10 mouse cellular contexts compared by ENCODE assay signal in genomic region chr13:63337239-63337960, GRCm38 (mm10).
DNase-seq lines count a peak whose midpoint lies in the region; ATAC-seq and TF ChIP-seq lines count a peak whose summit lies in the region.
"Had no signal": no experiment of that assay in that cellular context is flagged by ENCODE, and none has a peak within 500 bp of the region (broad histone marks: within the 10 kb centered on the region; RNA-seq: fewer than 3 reads in every experiment).

No protein-coding gene starts in this region.

- H3K27ac ChIP-seq in forebrain, embryonic 13.5 days: no peak overlapping the region
- no peak overlapping the region for H3K27ac ChIP-seq in forebrain, embryonic 11.5 days (ENCODE audit: low read depth, low read length)
- no peak overlapping the region for H3K27ac ChIP-seq in forebrain, postnatal 0 days (ENCODE audit: low read depth, low read length)
- H3K27ac ChIP-seq in midbrain, embryonic 14.5 days (replicated peaks; ENCODE audit: low read depth, low read length): no peak overlapping the region
- H3K27ac ChIP-seq: heart, embryonic 15.5 days had no signal

- no peak for TF ChIP-seq CTCF in forebrain, postnatal 0 days (IDR thresholded peaks at IDR 0.05; ENCODE audit: low read depth)

- ATAC-seq in forebrain, embryonic 13.5 days: peak; percentile 28; the same call in 1 of the 2 replicates
- no peak for ATAC-seq in forebrain, embryonic 11.5 days (replicated peaks; ENCODE audit: low FRiP score)
- ATAC-seq in forebrain, postnatal 0 days: peak; percentile 40; the same call in 1 of the 2 replicates
- ATAC-seq in midbrain, embryonic 14.5 days (ENCODE audit: low FRiP score, low TSS enrichment): no peak
- no peak for ATAC-seq in erythroid progenitor cell, adult 5-6 weeks (replicated peaks; ENCODE audit: low FRiP score, poor library complexity, severe bottlenecking)

- H3K4me2 ChIP-seq in forebrain, embryonic 13.5 days: no peak overlapping the region
- no peak overlapping the region for H3K4me2 ChIP-seq in forebrain, embryonic 11.5 days (ENCODE audit: low read depth, low read length, severe bottlenecking)
- no peak overlapping the region for H3K4me2 ChIP-seq in forebrain, postnatal 0 days (ENCODE audit: low read depth)
- H3K4me2 ChIP-seq in midbrain, embryonic 14.5 days (ENCODE audit: low read length): no peak overlapping the region
- H3K4me2 ChIP-seq: heart, embryonic 15.5 days had no signal

- WGBS in forebrain, embryonic 13.5 days: 43% methylated on average over 8 of the region's 8 CpGs
- WGBS in forebrain, embryonic 11.5 days: 53% methylated on average over 8 of the region's 8 CpGs
- WGBS in forebrain, postnatal 0 days: 46% methylated on average over 8 of the region's 8 CpGs
- 48% methylated on average over 8 of the region's 8 CpGs for WGBS in midbrain, embryonic 14.5 days

- H3K4me3 ChIP-seq in forebrain, embryonic 13.5 days: no peak overlapping the region
- H3K4me3 ChIP-seq in forebrain, embryonic 11.5 days (ENCODE audit: low read depth, low read length): no peak overlapping the region
- no peak overlapping the region for H3K4me3 ChIP-seq in forebrain, postnatal 0 days (ENCODE audit: low read depth, low read length)
- no peak overlapping the region for H3K4me3 ChIP-seq in midbrain, embryonic 14.5 days (replicated peaks; ENCODE audit: low read depth, low read length)
- H3K4me3 ChIP-seq: heart, embryonic 15.5 days had no signal

- H3K9me3 ChIP-seq in forebrain, embryonic 13.5 days (replicated peaks): no peaks in the 10 kb centered on the region
- no peaks in the 10 kb centered on the region for H3K9me3 ChIP-seq in forebrain, embryonic 11.5 days (ENCODE audit: control insufficient read depth, low read length)
- H3K9me3 ChIP-seq in forebrain, postnatal 0 days (ENCODE audit: low read length): no peaks in the 10 kb centered on the region
- no peaks in the 10 kb centered on the region for H3K9me3 ChIP-seq in midbrain, embryonic 14.5 days (ENCODE audit: control insufficient read depth, low read length)
- H3K9me3 ChIP-seq: heart, embryonic 15.5 days had no signal

- H3K27me3 ChIP-seq in forebrain, embryonic 13.5 days: no peaks in the 10 kb centered on the region
- no peaks in the 10 kb centered on the region; the same call in 1 of the 2 replicates for H3K27me3 ChIP-seq in forebrain, embryonic 11.5 days (ENCODE audit: control insufficient read depth, insufficient read depth, low read length)
- no peaks in the 10 kb centered on the region for H3K27me3 ChIP-seq in forebrain, postnatal 0 days (ENCODE audit: insufficient read depth, low read length)
- H3K27me3 ChIP-seq in midbrain, embryonic 14.5 days (ENCODE audit: control insufficient read depth, insufficient read depth, low read length): no peaks in the 10 kb centered on the region
- H3K27me3 ChIP-seq: heart, embryonic 15.5 days had no signal

- peaks cover 23% of the 10 kb centered on the region for H3K4me1 ChIP-seq in forebrain, embryonic 13.5 days
- H3K4me1 ChIP-seq in forebrain, embryonic 11.5 days (replicated peaks; ENCODE audit: control insufficient read depth, insufficient read depth, low read length): peaks cover 8% of the 10 kb centered on the region; the same call in 1 of the 2 replicates
- no peaks in the 10 kb centered on the region for H3K4me1 ChIP-seq in forebrain, postnatal 0 days (ENCODE audit: insufficient read depth)
- no peaks in the 10 kb centered on the region for H3K4me1 ChIP-seq in midbrain, embryonic 14.5 days (ENCODE audit: control insufficient read depth, insufficient read depth, low read length)
- H3K4me1 ChIP-seq: heart, embryonic 15.5 days had no signal

- DNase-seq in forebrain, embryonic 11.5 days (ENCODE audit: low spot score): no peak
- DNase-seq in MN1 (ENCODE audit: low spot score): peak; percentile 95
- DNase-seq in forebrain, postnatal 0 days: no peak
- DNase-seq in midbrain, embryonic 14.5 days: peak; percentile 27
- DNase-seq in T-cell, adult 2 months (ENCODE audit: low spot score): no peak
- no peak for DNase-seq in layer of hippocampus, adult 9-10 months (ENCODE audit: low spot score)
- DNase-seq: cerebellum, adult 9-11 months had no signal

- no peaks in the 10 kb centered on the region for H3K36me3 ChIP-seq in forebrain, embryonic 13.5 days (ENCODE audit: poor library complexity, severe bottlenecking)
- no peaks in the 10 kb centered on the region for H3K36me3 ChIP-seq in forebrain, embryonic 11.5 days (ENCODE audit: control insufficient read depth, insufficient read depth, low read length)
- no peaks in the 10 kb centered on the region for H3K36me3 ChIP-seq in forebrain, postnatal 0 days (ENCODE audit: insufficient read depth)
- H3K36me3 ChIP-seq in midbrain, embryonic 14.5 days (ENCODE audit: control insufficient read depth, insufficient read depth, low read length): no peaks in the 10 kb centered on the region
- H3K36me3 ChIP-seq: heart, embryonic 15.5 days had no signal

- no peak overlapping the region for H3K9ac ChIP-seq in forebrain, embryonic 13.5 days
- H3K9ac ChIP-seq in forebrain, embryonic 11.5 days (ENCODE audit: low read length): no peak overlapping the region
- no peak overlapping the region for H3K9ac ChIP-seq in forebrain, postnatal 0 days
- no peak overlapping the region for H3K9ac ChIP-seq in midbrain, embryonic 14.5 days (replicated peaks; ENCODE audit: low read length)
- H3K9ac ChIP-seq: heart, embryonic 15.5 days had no signal

Comparison
In these comparisons a context has a peak if more than half of its experiments do, and no peak if none do; other contexts are left out.
1. ATAC-seq: peak in forebrain, embryonic 13.5 days (single experiment) and forebrain, postnatal 0 days (single experiment); none in forebrain, embryonic 11.5 days (single experiment), midbrain, embryonic 14.5 days (single experiment) and erythroid progenitor cell, adult 5-6 weeks (single experiment).
2. DNase-seq: peak in MN1 (single experiment) and midbrain, embryonic 14.5 days (single experiment); none in forebrain, embryonic 11.5 days (single experiment), forebrain, postnatal 0 days (single experiment), T-cell, adult 2 months (single experiment) and layer of hippocampus, adult 9-10 months (single experiment).